Mouse (Mus musculus) embryonic facial prominence, embryonic 15.5 days (tissue): ENCODE results near the gene Cacnb4. TPM values are rescaled to one million over a fixed set of nuclear protein-coding genes. Genes with fewer than 3 reads are reported as not detected.
A peak's percentile ranks its signal among the peaks of the same experiment; 100 is the strongest.

Source experiments
- ATAC-seq: fragments of 200-750 bp; cut with Nextera tagmentation; 2 replicates; pipeline ENCODE4 v1.8.0; 2017; ENCODE audit warnings: low read depth, moderate TSS enrichment; ENCODE audit not compliant: insufficient number of reproducible peaks, low FRiP score, low TSS enrichment
- H3K27ac ChIP-seq: fragments of 300-500 bp; sonication (generic); replicated peaks from 2 replicates; pipeline ENCODE4 v1.5.1; 2015; ENCODE audit warnings: mild to moderate bottlenecking, inconsistent platforms
- H3K27me3 ChIP-seq: fragments of 300-500 bp; sonication (generic); 2 replicates; pipeline ENCODE4 v1.6.1; 2015; ENCODE audit warnings: inconsistent platforms
- H3K36me3 ChIP-seq: fragments of 300-500 bp; sonication (generic); 2 replicates; pipeline ENCODE4 v1.6.1; 2015; ENCODE audit warnings: mild to moderate bottlenecking, inconsistent platforms
- H3K4me1 ChIP-seq: fragments of 300-500 bp; sonication (generic); 2 replicates; pipeline ENCODE4 v1.6.1; 2015; ENCODE audit warnings: inconsistent platforms
- H3K4me2 ChIP-seq: fragments of 300-500 bp; sonication (generic); replicated peaks from 2 replicates; pipeline ENCODE4 v1.6.1; 2015; ENCODE audit warnings: mild to moderate bottlenecking, inconsistent platforms
- H3K4me3 ChIP-seq: fragments of 300-500 bp; sonication (generic); replicated peaks from 2 replicates; pipeline ENCODE4 v1.5.1; 2015; ENCODE audit warnings: mild to moderate bottlenecking, inconsistent platforms
- H3K9ac ChIP-seq: fragments of 300-500 bp; sonication (generic); 2 replicates; pipeline ENCODE4 v1.6.1; 2015; ENCODE audit warnings: inconsistent platforms
- H3K9me3 ChIP-seq: fragments of 300-500 bp; sonication (generic); replicated peaks from 2 replicates; pipeline ENCODE4 v1.6.1; 2016; ENCODE audit warnings: inconsistent platforms
- WGBS: fragments of 180-500 bp; shearing (Covaris S2); methylation state at CpG from one replicate; pipeline ENCODE4 v1.1.7; 2015; 5-methylcytosine and 5-hydroxymethylcytosine counted together
- polyA plus RNA-seq: library from polyadenylated mRNA; unstranded; fragments of >200 nt; fragmentation: Nextera tagmentation; extraction: Ambion mirVana; gene quantifications from 2 replicates; pipeline ENCODE4 v1.2.1, GENCODE M21; 2015

Cacnb4 gene
- polyA plus RNA-seq, 1 experiment from 2014 or later = 2.2 TPM

DNA sequence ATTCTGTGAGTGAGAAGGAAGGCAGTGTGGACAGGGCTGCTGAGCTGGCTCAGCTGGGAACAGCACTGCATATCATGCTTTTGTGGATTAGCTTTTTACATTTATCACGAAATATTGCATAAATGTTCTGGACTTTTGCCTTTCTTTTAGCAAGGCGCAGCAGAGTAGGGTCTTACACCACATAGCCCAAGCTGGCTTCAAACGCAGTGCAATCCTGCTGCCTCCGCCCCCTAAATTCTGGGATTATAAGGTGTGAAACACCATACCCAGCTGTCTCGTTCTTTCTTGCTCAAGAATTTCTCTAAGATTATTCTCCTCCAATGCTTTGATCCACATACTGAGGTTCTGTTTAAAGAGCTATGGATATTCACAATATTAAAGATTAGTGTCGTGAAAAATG, 10.0 kb upstream of the Cacnb4 start:
- Histone ChIP-seq H3K9ac (no peak overlapping the region), H3K27ac (no peak overlapping the region), H3K27me3 (no peaks in the 10 kb centered on the region), H3K4me3 (no peak overlapping the region), H3K9me3 (no peaks in the 10 kb centered on the region), H3K36me3 (no peaks in the 10 kb centered on the region), H3K4me2 (no peak overlapping the region), H3K4me1 (no peaks in the 10 kb centered on the region)
- WGBS = 69% methylated on average over 6 of the region's 6 CpGs
- no peak for ATAC-seq

GRCm38 (mm10) chr2:52677589-52677988, 958 bp upstream of the Cacnb4 start:
- no peak for ATAC-seq
- Histone ChIP-seq H3K36me3 (no peaks in the 10 kb centered on the region), H3K4me2 (no peak overlapping the region), H3K4me3 (no peak overlapping the region), H3K27me3 (peaks cover 9% of the 10 kb centered on the region), H3K4me1 (peaks cover 13% of the 10 kb centered on the region), H3K9ac (no peak overlapping the region), H3K27ac (no peak overlapping the region), H3K9me3 (no peaks in the 10 kb centered on the region)
- 79% methylated on average over 4 of the region's 4 CpGs for WGBS

GRCm38 (mm10) chr2:52676913-52677303, 277 bp upstream of the Cacnb4 start:
- Histone ChIP-seq H3K4me3 (peak overlapping the region; percentile 70), H3K9ac (no peak overlapping the region), H3K27ac (no peak overlapping the region), H3K27me3 (peaks cover 9% of the 10 kb centered on the region), H3K9me3 (no peaks in the 10 kb centered on the region), H3K4me2 (peak overlapping the region; percentile 97), H3K36me3 (no peaks in the 10 kb centered on the region), H3K4me1 (peaks cover 13% of the 10 kb centered on the region)
- ATAC-seq = no peak
- 3% methylated on average over 6 of the region's 6 CpGs for WGBS

DNA sequence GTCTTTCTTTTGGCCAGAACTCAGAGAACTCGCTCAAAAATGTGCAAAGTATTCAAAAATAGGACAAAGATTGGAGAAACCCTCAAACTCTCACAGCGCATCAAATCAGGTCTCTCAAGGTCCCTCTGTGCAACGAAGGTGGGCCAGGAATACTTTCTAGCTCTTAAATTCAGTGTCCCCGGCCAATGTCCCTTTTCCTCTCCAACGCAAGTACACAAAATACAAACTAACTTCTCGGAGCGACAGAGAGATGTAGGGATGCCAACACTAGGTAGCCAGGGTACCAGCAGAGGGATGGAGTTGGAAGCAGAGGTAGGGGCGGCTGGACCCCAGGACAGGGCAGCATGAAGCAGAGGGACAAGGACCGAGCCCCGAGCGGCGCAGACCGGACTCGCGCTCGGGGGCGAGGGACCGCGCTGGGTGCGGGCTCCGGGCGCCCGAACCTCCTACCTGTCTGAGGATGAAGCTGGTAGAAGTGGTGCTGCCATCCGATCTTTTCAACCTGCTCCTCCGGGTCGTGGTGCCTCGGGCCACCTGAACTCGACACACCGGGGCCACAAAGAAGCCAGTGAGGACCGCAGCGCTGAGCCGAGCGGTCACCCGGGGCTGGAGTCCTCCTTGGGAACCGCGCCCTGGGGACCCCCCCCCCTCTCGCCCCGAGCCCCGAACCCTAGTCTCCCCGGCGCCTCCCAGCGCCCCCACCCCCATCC, 1.2 kb downstream of the Cacnb4 start:
- Histone ChIP-seq H3K36me3 (no peaks in the 10 kb centered on the region), H3K9ac (peak overlapping the region; percentile 42), H3K9me3 (no peaks in the 10 kb centered on the region), H3K27ac (no peak overlapping the region), H3K27me3 (peaks cover 9% of the 10 kb centered on the region), H3K4me2 (peak overlapping the region; percentile 97), H3K4me1 (peaks cover 13% of the 10 kb centered on the region), H3K4me3 (peak overlapping the region; percentile 70)
- ATAC-seq = peak; percentile 51
- WGBS = under 1% methylated on average over 40 of the region's 42 CpGs

- peak overlapping the region; percentile 97 for H3K4me2 ChIP-seq
- no peak overlapping the region for H3K9ac ChIP-seq
- no peaks in the 10 kb centered on the region for H3K36me3 ChIP-seq
- 1% methylated on average over 19 of the region's 19 CpGs for WGBS
- no peaks in the 10 kb centered on the region for H3K9me3 ChIP-seq
- no peak overlapping the region for H3K27ac ChIP-seq
- H3K4me3 ChIP-seq = peak overlapping the region; percentile 70
- ATAC-seq = no peak
- H3K4me1 ChIP-seq = peaks cover 13% of the 10 kb centered on the region
- H3K27me3 ChIP-seq = peaks cover 9% of the 10 kb centered on the region
Measured at GRCm38 (mm10) chr2:52674886-52675277, 1.7 kb downstream of the Cacnb4 start.

GRCm38 (mm10) chr2:52673172-52673571, 3.5 kb downstream of the Cacnb4 start:
- H3K4me3 ChIP-seq = no peak overlapping the region
- no peaks in the 10 kb centered on the region for H3K36me3 ChIP-seq
- ATAC-seq = no peak
- no peak overlapping the region for H3K9ac ChIP-seq
- WGBS = 77% methylated on average over 1 of the region's 1 CpGs
- H3K27ac ChIP-seq = no peak overlapping the region
- peaks cover 13% of the 10 kb centered on the region for H3K4me1 ChIP-seq
- H3K4me2 ChIP-seq = no peak overlapping the region
- peaks cover 9% of the 10 kb centered on the region for H3K27me3 ChIP-seq
- no peaks in the 10 kb centered on the region for H3K9me3 ChIP-seq

- Histone ChIP-seq H3K9ac (no peak overlapping the region), H3K9me3 (no peaks in the 10 kb centered on the region), H3K27ac (no peak overlapping the region), H3K36me3 (no peaks in the 10 kb centered on the region), H3K4me1 (peaks cover 11% of the 10 kb centered on the region), H3K4me2 (no peak overlapping the region), H3K27me3 (peaks cover 7% of the 10 kb centered on the region), H3K4me3 (no peak overlapping the region)
- ATAC-seq = no peak
- WGBS = 79% methylated on average over 5 of the region's 5 CpGs
Measured at GRCm38 (mm10) chr2:52670733-52671132, 5.9 kb downstream of the Cacnb4 start.

- no peak overlapping the region for H3K27ac ChIP-seq
- H3K4me2 ChIP-seq = no peak overlapping the region
- H3K4me3 ChIP-seq = no peak overlapping the region
- WGBS = 83% methylated on average over 6 of the region's 6 CpGs
- H3K36me3 ChIP-seq = no peaks in the 10 kb centered on the region
- no peak overlapping the region for H3K9ac ChIP-seq
- no peak for ATAC-seq
- no peaks in the 10 kb centered on the region for H3K9me3 ChIP-seq
- no peaks in the 10 kb centered on the region for H3K4me1 ChIP-seq
- no peaks in the 10 kb centered on the region for H3K27me3 ChIP-seq
Measured at GRCm38 (mm10) chr2:52668480-52668879, 8.2 kb downstream of the Cacnb4 start.

DNA sequence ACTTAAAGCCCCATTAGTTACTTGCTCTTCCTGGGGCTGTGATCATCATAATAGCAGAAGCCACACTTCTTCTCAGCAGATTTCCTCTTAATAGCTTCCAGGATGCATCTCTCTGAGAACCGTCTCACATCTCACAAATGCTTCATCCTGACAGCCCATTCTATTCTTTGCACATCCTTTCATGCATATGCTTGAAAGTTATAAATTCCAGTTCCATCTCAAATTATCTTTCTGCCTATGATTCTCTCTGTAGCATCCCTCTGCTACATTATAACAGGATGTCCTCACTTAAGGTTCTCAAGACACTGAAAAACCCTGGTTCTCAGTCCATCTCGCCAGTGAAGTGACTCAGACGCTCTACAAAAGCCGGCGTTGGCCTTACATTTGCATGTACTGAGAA, 19.9 kb downstream of the Cacnb4 start:
- WGBS = 78% methylated on average over 5 of the region's 5 CpGs
- no peak for ATAC-seq
- Histone ChIP-seq H3K9ac (no peak overlapping the region), H3K4me2 (no peak overlapping the region), H3K27me3 (no peaks in the 10 kb centered on the region; the same call in 1 of the 2 replicates), H3K27ac (no peak overlapping the region), H3K36me3 (no peaks in the 10 kb centered on the region), H3K4me3 (no peak overlapping the region), H3K4me1 (no peaks in the 10 kb centered on the region), H3K9me3 (no peaks in the 10 kb centered on the region)

DNA sequence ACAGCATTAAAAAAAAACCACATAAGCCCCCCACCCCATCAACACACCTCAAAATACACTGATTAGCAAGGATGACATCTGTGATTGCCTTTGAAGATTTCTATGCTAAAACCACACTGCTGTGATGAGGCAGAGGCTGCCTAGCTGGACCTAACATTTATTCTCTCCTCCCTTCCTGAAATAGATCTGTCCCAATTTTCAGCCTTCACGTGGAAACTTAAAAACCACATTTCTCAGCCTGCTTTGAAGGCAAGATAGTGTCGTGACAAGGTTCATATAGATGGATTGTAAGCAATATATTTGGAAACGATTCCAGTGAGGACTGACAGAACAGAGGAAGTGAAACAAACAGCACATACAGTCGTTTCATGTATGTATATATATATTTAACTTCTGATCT, 22.1 kb downstream of the Cacnb4 start:
- Histone ChIP-seq H3K4me3 (no peak overlapping the region), H3K36me3 (no peaks in the 10 kb centered on the region), H3K4me2 (no peak overlapping the region), H3K4me1 (no peaks in the 10 kb centered on the region), H3K27ac (no peak overlapping the region), H3K9me3 (no peaks in the 10 kb centered on the region), H3K9ac (no peak overlapping the region), H3K27me3 (no peaks in the 10 kb centered on the region)
- 57% methylated on average over 4 of the region's 4 CpGs for WGBS
- no peak for ATAC-seq

DNA sequence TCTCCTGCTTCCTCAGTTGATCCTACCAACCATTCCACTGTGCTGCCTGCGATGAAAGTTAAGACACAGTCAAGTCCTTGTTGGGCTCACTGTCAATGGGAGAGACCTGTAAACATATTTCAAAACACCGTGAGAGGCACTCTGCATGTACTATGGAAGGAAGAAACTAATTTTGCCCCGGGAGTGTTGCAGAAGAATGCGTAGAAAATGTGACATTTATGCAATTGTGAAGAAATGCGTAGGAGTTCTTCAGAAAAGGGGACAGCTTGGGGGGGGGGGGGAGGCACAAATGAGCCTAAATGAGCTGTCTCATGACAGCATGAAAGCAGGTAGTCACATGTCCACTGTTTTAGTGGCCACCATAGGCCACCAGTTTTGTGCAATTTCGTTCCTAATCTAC, 25.1 kb downstream of the Cacnb4 start:
- Histone ChIP-seq H3K9ac (no peak overlapping the region), H3K27me3 (no peaks in the 10 kb centered on the region), H3K4me3 (no peak overlapping the region), H3K36me3 (no peaks in the 10 kb centered on the region), H3K4me2 (no peak overlapping the region), H3K9me3 (no peaks in the 10 kb centered on the region), H3K4me1 (0 out of 2 replicates have a peak, but pooled peaks cover 5% of the 10 kb centered on the region), H3K27ac (no peak overlapping the region)
- ATAC-seq = no peak
- 55% methylated on average over 6 of the region's 6 CpGs for WGBS
